Mouse (Mus musculus) frontal cortex, postnatal 25 days (tissue): ENCODE measurements at regions not wholly inside any gene's neighbourhood (a gene's known extent, or its start where the extent isn't known, plus 50 kb on each side); places are given as distances from the start of the nearest gene placed in this dataset.

Experiments used
- DNase-seq, 2 experiments: peaks; one replicate each; pipeline ENCODE4 v3.0.0; 2022; ENCODE audit warnings: low spot score in 2 of 2

DNA sequence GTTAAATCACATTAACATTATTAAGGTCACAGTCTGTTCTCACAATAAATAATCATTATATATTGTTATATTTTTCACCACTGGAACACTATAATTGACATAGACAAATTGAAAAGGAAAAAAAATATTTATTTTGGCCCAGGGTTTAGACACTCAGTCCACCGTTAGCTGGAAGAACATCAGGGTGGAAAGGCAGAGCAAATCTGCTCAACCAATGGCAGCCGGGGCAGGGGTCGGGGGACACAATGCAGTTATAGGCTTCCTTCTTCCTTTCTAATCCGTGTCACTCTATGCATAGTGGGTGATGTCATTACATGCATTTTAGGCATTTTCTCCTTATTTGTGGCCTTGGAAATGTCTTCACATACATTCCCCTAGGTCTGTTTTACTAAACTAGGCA, 552.8 kb upstream of the Tenm3 start:
- DNase-seq = no peak

DNA sequence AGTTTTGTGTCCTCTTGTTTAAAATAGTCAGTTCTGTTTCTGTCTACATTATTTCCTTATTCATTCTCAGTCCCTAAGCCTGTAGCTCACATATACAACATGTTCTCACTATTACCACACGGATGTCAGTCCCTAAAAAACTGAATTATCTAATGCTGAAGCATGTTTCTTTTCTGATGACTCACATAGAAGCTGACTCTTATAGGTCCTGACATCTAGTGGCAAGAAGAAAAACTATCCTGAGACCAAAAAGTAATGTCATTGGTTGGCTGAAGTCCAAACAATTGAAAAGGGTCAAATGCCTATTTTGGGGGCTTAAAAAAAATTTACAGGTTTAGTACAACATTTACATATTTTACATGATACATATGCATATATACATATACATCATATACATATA, 551.3 kb upstream of the Tenm3 start:
- DNase-seq = no peak

DNA sequence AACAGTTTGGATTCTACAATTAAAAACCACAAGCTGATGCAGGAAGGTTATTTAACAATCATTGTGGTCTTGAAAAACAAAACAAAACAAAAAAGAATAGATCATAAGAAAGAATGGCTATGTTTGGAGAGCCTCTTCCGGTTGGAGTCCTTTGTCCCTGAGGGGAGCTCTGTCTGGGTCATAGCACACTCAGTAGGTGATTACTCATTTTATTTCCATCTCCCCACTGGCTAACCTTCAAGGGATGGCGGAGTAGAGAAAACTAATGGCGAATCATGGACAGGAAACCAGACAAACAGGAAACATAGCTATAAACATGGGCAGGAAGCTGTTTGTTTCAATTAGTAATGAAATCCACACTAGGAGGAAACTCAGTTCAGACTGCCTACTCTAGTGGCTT, 545.8 kb upstream of the Tenm3 start:
- DNase-seq = no peak

DNA sequence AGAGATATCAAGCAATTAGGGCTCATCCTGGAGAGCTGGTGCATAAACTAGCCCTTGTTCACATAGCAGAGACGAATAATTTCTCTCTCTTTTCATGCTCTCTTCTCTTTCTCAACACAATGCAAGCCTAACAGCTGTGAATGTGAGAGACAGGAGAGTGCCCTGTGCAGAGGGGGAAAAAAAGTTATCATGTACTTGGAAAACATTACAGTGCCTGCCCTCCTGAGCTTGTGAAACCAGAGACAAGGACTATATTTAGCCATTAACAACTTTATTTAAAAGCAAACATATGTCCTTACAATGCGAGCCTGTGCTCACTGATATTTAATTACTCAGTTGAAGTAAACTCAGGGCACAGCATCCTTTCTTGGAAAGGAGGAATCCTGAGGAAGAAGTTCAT, 543.8 kb upstream of the Tenm3 start:
- DNase-seq = no peak

DNA sequence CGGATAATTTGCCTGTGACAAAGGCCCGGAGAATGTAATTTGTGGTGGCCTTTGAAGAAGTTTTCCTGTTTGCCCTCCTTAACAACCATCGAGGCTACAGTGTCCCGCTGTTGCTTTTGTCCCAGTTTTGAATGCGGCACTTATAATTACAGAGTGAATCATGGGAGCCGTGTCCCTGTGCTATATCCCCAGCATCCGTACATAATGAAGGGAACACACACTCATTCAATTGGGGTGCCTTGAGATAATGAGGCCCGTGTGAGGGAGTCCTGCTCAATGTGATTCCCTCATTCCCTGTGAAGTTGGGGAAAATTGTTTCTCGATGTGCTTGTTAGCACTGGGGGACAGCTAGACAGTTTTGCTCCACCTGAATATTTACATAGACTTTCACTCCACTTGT, 528.9 kb upstream of the Tenm3 start:
- DNase-seq = no peak

DNA sequence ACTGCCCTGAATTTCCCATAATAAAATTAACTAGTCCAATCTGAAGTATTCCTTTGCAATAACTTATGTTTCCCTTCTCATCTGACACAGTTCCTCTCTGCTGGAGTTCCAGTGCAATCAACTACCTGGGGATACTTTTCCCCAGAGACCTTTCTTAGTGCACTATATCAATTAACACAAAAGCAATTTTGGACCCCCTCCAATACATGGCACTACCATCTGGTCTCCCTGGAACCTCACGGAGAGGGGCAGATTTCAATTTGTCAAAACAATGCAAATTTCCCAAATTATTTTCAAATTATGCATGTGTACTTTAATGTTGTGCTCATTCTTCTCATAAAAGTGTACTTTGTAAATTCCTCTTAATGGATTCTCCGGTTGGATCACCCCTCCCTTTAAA, 518.9 kb upstream of the Tenm3 start:
- DNase-seq = no peak

DNA sequence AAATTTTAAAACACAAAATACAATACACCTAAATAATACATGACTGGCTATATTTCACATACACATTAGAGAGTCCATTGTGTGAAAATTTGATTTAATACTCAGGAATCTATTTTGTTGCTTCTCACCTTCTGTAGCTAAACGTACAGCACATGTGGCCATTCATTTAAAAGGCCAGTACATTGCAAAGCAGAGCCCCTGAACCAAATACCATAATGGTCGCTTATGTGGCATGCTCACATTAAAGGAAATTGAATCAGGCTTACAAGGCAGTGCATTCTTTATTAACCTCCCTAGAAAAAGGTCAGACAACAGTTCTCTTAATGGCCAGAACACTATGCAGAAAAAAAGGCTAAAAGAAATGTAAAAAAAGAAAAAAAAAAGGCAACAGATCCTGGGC, 517.7 kb upstream of the Tenm3 start:
- no peak for DNase-seq

DNA sequence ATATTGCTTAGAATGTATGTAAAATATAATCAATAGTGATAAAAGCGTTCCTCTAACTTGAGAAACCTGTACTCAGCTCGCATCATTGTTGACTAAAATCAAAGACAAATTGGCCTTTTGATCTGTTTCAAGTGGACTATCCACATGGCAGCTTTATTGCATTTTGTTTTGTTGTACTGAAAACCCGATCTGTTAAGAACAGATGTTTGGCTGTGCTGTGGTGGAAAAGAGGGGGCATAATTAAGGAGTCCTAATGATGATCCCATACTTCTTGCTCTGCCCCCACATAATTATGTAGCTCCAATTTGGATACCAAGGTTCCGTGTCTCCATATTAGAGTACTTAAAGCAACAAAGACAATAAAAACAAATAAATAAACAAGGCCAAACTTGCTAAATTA, 516.4 kb upstream of the Tenm3 start:
- DNase-seq = no peak

DNA sequence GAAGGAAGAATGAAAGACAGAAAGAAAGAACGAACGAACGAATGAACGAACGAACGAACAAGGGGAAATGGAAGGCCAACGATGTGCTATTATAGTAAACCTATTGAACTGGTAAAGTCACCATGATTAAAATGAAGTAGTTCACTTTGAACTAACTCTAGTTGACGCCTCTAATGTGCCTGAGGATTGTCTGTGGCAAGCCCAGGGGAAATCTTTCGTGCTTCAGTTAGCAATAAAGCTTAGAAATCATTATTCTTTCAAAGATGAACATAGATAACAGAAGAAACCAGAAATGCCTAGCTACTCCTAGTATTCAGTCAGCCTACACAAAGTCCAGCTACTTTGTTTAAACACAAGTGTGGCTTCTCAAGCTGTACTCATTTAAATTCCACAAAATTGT, 515.9 kb upstream of the Tenm3 start:
- no peak for DNase-seq

DNA sequence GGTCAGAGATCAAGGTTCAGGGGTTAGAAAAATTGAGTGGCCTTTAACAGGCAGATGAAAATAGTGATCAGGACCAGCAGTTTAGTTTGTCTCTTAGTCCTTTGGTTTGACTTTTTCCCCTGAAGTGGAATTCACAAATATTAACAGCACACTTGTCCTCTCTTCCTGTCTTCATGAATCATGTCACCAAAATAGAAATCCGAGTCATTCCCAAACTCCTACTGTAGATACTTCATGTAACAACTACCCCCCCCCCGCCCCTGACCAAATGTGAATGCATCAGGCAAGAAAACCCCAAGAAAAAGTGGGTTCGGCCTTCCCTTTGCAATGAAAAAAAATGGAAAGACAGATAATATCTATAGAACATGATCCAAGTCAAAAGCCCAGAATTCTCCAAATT, 504.9 kb upstream of the Tenm3 start:
- no peak for DNase-seq

DNA sequence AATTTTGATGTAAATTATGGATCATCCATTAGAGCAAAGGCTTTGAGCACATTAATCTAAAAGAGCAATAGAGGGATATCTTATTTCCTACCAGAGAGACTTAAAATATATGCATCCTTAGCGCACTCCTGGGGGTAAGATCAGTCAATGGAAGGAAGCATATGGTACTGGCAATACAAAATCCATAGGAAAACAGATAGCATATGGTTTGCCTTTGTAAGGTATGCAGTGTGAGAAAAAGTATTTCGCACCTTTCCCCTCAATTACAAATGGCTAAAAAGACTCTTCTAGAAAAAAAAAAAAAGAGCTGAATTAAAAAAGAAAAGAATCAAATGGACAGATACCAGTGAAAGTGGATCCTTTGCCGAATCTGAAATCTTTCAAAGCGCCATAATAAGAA, 495.0 kb upstream of the Tenm3 start:
- no peak for DNase-seq

DNA sequence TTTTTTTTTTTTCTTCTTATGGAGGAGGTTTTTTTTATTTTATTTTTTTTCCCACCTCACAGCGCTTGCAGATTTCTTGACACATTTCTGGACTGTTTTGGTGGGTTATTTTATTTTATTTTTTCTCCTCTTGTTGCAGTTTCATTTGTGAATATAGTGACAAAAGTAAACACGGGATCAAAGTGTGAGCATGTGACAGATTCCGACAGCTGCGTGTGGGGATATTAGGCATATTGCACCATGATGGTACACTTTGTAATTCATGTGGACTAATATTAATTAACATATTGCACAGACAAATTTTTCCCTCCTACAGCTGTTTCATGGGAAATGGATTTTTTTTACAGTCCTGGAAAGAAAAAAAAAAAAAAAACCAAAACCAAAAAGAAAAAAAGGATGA, 483.2 kb upstream of the Tenm3 start:
- no peak for DNase-seq

DNA sequence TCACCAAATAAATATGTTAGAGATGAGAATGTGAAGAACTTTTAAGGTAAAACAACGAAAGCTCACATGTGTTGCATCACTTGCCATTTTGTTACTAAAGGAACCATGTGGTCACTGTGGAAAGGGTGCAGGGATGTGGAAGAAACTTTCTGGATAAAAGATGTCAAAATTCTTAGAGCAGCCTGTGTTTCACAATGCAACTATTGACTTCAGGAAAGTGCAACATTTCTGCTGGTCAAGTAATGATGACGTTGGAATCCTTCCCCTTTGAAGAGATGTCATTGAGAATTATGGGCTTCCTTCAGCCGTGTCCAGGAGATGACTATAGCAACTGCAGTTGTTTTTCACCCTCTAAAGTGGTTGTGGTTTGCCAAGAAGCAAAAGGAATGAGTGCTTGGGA, 477.7 kb upstream of the Tenm3 start:
- no peak for DNase-seq

DNA sequence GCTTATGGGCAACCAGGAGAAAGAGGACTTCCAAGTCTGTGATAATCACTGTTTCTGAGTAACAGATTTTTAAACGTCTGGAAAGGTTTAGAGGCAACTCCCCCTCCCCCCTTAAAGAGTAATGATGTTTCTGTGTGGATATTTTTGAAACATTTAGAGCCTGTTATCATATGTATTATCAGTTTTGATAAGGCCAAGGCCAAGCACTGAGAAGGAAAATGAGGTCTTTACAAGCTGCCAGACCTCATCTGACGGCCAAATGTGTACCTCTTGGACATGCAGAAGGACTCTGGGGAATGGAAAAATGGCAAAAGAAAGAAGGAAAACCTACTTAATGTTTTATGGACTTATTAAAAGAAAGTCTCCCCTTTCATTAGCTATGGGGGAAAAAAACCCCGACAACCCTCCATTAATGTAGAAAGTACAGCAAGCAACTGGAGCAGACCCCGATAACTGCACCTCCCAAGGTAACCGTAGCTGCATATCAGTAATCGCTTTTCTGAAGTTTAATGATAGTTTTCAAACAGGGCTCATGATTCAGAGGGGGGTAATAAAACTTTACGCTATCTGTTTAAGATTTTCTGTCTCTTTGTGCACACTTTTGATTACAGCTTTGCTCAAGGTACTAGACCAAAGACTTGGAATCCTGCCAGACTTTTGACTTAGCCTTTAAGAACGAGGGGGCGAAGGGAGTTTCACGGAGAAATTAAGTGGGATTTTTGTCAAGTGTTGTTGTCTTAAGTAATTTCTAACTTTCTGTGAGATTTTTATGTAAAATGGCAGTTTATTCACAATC, 469.9 kb upstream of the Tenm3 start:
- no peak for DNase-seq

DNA sequence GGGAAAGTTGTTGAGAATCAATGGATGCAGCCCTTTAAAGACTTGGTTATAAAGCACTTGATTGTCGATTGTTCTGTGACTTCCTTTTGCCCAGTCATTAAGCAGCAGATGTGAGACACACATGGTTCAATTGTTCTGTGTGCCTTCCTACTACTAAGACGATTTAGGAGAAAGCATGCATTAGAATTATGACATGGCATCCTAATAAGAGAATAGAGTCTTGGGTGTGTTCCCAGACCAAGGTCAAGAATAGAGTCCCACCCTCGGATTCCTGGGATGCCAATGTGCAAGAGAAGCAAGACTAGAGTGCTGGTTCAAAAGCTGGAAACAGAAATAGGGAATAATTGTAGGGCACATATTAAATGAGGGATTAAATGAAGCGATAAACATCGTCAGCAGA, 469.1 kb upstream of the Tenm3 start:
- DNase-seq = no peak

DNA sequence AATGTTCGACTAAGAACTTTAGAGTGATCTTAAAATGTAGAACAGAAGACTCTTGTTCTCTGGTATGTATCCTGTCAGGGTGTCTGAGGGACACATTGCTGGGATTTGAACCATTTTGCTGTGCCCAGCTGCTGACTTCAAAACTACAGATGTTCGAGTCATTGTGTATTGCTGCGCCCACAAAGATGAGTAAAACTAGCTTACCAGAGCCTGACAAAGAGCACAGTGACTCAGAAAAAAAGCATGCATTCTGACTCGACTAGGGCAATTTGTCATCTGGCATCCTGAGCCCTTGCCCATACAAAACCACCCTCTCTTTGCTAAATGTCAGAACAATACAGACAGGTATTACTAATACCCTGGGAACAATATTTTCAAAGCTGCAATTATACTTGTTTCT, 438.6 kb upstream of the Tenm3 start:
- DNase-seq = no peak

DNA sequence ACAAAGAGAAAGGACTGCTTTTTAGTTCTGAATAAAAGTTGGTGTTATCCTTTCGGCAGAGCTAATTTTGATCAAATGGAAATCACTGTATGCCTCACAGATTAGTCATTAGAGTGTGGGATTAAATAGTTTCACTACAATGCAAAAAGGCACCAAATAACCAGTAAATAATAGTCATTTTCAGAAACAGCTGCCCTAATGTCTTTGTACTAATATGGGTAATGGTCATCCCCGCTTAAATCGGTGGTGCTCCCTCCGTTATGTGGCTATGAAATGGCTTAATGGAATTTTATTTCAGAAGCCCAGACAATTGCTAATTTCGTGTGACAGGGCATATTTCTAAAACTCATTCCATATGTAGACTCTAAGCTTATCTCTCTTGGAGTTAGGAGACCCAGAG, 437.5 kb upstream of the Tenm3 start:
- DNase-seq = no peak

DNA sequence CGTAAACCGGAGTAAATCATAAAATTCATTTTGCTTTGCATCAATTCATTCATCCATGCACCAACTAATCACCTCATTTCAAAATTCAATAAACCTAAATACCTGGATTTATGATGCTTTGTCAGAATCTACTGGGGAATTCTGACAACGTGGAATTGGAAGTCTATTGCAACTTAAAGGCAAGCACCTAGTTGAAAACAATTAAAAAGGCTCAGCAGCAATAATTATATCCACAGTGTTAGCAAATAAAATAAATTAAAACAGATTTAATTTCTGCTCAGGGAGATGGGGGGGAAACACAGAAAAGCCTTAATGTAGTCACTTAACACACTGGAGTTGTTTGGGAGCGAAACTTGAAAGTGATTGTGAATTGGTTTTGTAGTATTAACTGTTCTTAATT, 430.3 kb upstream of the Tenm3 start:
- no peak for DNase-seq

DNA sequence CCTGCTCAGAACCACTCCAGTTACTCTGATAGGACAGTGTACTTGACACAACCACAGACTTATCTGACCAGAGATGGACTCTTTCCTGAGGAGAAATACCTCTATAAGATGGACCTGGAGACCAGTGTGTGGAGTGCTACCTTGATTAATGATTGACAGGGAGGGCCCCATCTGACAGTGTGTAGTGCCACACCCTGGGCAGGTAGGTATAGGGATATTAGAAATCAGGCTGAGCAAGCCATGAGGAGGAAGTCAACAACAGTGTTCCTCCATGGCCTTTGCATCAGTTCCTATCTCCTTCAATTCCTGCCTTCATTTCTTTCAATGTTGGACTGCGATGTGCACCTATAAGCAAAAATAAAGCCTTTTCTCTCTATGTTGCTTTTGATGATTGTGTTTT, 429.4 kb upstream of the Tenm3 start:
- DNase-seq = no peak

DNA sequence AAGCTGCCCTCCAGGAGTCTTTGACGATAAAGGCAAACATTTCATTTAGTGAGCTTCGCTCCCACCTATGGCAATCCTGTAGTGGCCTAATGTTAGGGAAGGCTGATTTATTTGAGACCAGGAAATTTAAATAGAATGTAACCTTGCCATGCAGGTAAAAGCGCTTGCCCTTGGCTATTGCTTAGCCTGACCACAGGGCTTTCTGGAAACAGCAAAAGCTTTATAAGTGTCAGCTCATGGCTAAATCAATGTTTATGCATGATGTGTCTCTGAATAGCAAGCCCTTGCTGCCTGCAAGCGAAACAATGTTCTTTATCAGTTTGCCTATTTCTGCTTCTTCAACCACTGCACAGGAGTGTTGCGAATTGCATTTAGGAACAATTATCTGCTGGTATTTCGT, 419.7 kb upstream of the Tenm3 start:
- no peak for DNase-seq

DNA sequence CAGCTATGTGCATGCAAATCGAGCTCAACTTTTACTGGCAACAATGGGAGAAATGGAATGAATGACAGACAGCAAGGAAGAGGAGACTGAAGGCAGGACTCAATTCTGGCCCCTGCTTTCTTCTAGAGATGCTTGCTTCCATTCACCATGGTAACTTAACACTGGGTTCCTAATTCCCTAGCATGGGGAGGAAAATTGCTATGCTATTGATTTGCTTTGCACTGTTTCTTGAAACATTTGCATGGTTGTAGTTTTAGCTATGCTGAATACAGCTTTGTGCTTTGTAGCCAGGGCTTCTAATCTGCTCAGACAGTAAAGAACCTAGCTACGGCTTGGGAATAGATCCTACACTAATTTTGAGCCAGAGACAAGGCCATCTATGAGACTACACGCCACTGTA, 419.0 kb upstream of the Tenm3 start:
- no peak for DNase-seq

DNA sequence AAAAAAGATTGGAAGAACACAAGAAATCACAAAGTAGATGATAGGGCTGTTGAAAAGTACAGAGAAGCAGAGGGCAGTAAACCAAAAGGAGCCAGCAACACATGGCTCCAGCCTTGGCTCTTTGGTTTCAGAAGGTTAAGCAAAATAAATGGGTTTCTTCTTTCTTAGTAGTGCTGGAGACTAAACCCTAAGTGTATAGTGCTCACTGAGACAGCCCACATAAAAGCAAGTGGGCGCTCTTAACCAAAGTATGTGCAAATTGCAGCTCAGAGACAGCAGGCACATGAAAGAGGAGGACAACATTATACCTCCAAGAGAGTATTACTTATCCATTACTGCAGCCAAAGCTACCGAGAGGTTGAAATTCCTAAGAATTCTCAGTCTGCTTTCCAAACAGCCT, 412.2 kb upstream of the Tenm3 start:
- no peak for DNase-seq

DNA sequence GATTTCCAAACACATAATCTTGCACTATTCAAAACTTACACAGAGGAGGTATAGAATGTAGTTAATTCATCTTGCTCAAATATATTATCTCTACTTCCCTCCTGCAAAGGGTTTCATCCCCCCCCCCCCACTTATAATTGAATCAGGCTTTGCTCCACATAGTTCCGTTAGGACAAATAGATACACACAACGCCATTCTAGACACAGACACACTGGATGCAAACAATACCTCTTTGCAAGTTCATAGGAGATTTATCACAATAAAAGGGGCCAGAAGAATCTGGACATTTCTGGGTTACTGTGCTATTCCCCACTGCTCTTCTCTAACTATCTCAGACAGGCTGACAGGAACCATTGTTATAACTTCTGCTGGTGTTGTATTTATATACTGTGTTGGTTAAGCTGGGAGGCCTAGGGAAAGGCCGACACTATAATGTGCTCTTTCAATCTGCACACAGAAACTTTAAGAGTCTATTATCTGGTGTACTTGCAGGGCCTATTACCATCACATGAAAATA, 410.6 kb upstream of the Tenm3 start:
- DNase-seq = no peak

DNA sequence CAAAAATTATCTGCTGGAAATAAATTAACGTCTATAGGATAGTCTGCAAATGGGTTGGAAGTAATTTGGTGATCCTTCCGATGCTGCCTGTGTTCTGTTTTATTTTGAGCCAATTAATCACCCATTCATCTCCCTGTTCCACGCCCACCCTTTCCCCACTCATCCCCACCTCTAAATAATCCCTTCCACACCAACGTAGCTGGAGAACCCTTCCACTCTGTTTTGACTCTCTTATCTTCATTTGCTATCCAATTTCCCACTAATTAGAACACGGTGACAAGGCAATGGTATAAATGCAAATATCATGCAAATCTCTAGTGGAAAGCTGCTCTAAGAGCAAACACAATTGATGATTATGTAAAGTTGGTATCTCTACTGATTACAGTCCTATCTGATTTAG, 399.3 kb upstream of the Tenm3 start:
- no peak for DNase-seq

DNA sequence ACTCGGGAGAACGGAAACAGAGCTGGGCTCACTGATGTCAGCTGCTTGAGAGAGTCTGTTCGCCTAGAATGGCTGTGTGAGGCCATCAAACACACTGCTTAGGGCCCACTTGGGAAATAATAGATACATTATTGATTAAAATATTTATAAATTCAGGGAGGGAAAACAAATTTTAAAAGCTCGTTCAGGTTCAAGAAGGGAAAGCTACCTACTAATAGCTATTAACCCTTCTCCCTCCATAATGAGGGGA, 393.0 kb upstream of the Tenm3 start:
- DNase-seq = no peak
